Comparison of ENCODE assay signal across 9 mouse cellular contexts in genomic region chr1:37028439-37029153, GRCm38 (mm10). TPM values are rescaled to one million over a fixed set of nuclear protein-coding genes. Genes with fewer than 3 reads are reported as not detected.
DNase-seq lines count a peak whose midpoint lies in the region; ATAC-seq and TF ChIP-seq lines count a peak whose summit lies in the region.
"Had no signal": no experiment of that assay in that cellular context is flagged by ENCODE, and none has a peak within 500 bp of the region (broad histone marks: within the 10 kb centered on the region; RNA-seq: fewer than 3 reads in every experiment).

No protein-coding gene starts in this region.

- peak; percentile 49 for ATAC-seq in forebrain, embryonic 16.5 days
- no peak for ATAC-seq in liver, embryonic 14.5 days (ENCODE audit: insufficient read depth)

- H3K36me3 ChIP-seq in forebrain, embryonic 16.5 days (ENCODE audit: control insufficient read depth, insufficient read depth) = no peaks in the 10 kb centered on the region
- H3K36me3 ChIP-seq in liver, embryonic 14.5 days (replicated peaks; ENCODE audit: control insufficient read depth, insufficient read depth, low read depth) = no peaks in the 10 kb centered on the region

- H3K4me2 ChIP-seq in forebrain, embryonic 16.5 days (ENCODE audit: low read length) = peak overlapping the region; percentile 85
- peak overlapping the region; percentile 56 for H3K4me2 ChIP-seq in liver, embryonic 14.5 days (ENCODE audit: low read depth)

- H3K4me1 ChIP-seq in forebrain, embryonic 16.5 days (replicated peaks; ENCODE audit: control insufficient read depth, insufficient read depth, low read length) = peaks cover 8% of the 10 kb centered on the region
- H3K4me1 ChIP-seq in liver, embryonic 14.5 days (replicated peaks; ENCODE audit: control insufficient read depth in 2 of 2, insufficient read depth in 2 of 2, low read length in 1 of 2) = peaks cover 0 to 4% of the 10 kb centered on the region in 2 experiments; a peak in 1 of 4 replicates

- TF ChIP-seq CTCF in gastrocnemius, adult 2 months (IDR thresholded peaks at IDR 0.05) = no peak
- no peak for TF ChIP-seq CTCF in liver, embryonic 14.5 days (IDR thresholded peaks at IDR 0.05; ENCODE audit: low read depth)

- no peak for TF ChIP-seq EP300 in liver, embryonic 14.5 days (IDR thresholded peaks at IDR 0.05; ENCODE audit: low read depth)

- H3K9me3 ChIP-seq in forebrain, embryonic 16.5 days (ENCODE audit: control insufficient read depth, low read length) = no peaks in the 10 kb centered on the region
- H3K9me3 ChIP-seq in liver, embryonic 14.5 days (ENCODE audit: control insufficient read depth, low read length) = no peaks in the 10 kb centered on the region

- H3K27me3 ChIP-seq in forebrain, embryonic 16.5 days (replicated peaks; ENCODE audit: control insufficient read depth, insufficient read depth, low read length) = no peaks in the 10 kb centered on the region
- peaks cover 21% of the 10 kb centered on the region for H3K27me3 ChIP-seq in liver, embryonic 14.5 days (ENCODE audit: control insufficient read depth, insufficient read depth, low read length)

- peak overlapping the region; percentile 81 for H3K27ac ChIP-seq in gastrocnemius, adult 2 months
- H3K27ac ChIP-seq in forebrain, embryonic 16.5 days (ENCODE audit: low read length) = peak overlapping the region; percentile 69
- H3K27ac ChIP-seq in liver, embryonic 14.5 days = no peak overlapping the region

- peak overlapping the region; percentile 63 for H3K9ac ChIP-seq in forebrain, embryonic 16.5 days (replicated peaks; ENCODE audit: low read depth, low read length)
- no peak overlapping the region for H3K9ac ChIP-seq in liver, embryonic 14.5 days (replicated peaks)

- WGBS in forebrain, embryonic 16.5 days = 4% methylated on average over 18 of the region's 18 CpGs
- 7% methylated on average over 18 of the region's 18 CpGs for WGBS in liver, embryonic 14.5 days (ENCODE audit: insufficient replicate concordance)

- peak overlapping the region; percentile 79 for H3K4me3 ChIP-seq in gastrocnemius, adult 2 months
- H3K4me3 ChIP-seq in forebrain, embryonic 16.5 days (replicated peaks; ENCODE audit: low read length) = peak overlapping the region; percentile 58
- peak overlapping the region; percentile 17 to 34; a peak in 2 of 4 replicates for H3K4me3 ChIP-seq in liver, embryonic 14.5 days (ENCODE audit: insufficient read depth in 1 of 2, low read depth in 2 of 2, low read length in 2 of 2)

- intact Hi-C loops in gastrocnemius, adult 2 months (cut with DNase I) = no loop called here

- no peak for DNase-seq in gastrocnemius, adult 2 months
- no peak for DNase-seq in gastrocnemius, adult 18-20 months (ENCODE audit: low spot score)
- DNase-seq in CD4-positive, CD25-positive, alpha-beta regulatory T cell, adult 2 months (ENCODE audit: low read depth, low spot score) = peak; percentile 59
- no peak for DNase-seq in liver, embryonic 14.5 days (ENCODE audit: low read depth in 3 of 3, low spot score in 3 of 3)
- DNase-seq in ovary, adult 18-20 months (ENCODE audit: low spot score) = no peak
- DNase-seq in cerebellum, postnatal 4 days (ENCODE audit: low spot score in 2 of 2) = no peak
- no peak for DNase-seq in right cerebral cortex, adult 2 months (ENCODE audit: low spot score in 2 of 2)

RNA-seq across cellular contexts. Expression of gene Vwa3b, which starts 2.2 kb away (rescaled TPM):
- 10 to 100 TPM; 54.9 to 56.1 TPM for total RNA-seq in gastrocnemius, adult 2 months (2021)
- total RNA-seq in gastrocnemius, adult 18-20 months (2021) = 100 to 1,000 TPM in 1 of 2 experiments, 10 to 100 TPM in 1; 85.9 to 109 TPM
- 0.89 and 1.9 TPM in 2 replicates for polyA plus RNA-seq in forebrain, embryonic 16.5 days (2015; fragmentation: Nextera tagmentation; extraction: Ambion mirVana)
- polyA plus RNA-seq in liver, embryonic 14.5 days (2012; rRNA removed) = not detected in 2 replicates
- not detected in 2 replicates for polyA plus RNA-seq in liver, embryonic 14.5 days (2014; fragmentation: Nextera tagmentation; extraction: Ambion mirVana)
- polyA plus RNA-seq: C2C12 had no signal

Comparison
In these comparisons a context has a peak if more than half of its experiments do, and no peak if none do; other contexts are left out.
1. H3K4me3 ChIP-seq: peak in every context shown above with its lines; median percentile 79 in gastrocnemius, adult 2 months; 58 in forebrain, embryonic 16.5 days; 26 in liver, embryonic 14.5 days.